In genomic region chr8:92359833-92360082, GRCm38 (mm10) we compare ENCODE assay signal across 9 mouse cellular contexts. TPM values are rescaled to one million over a fixed set of nuclear protein-coding genes. Genes with fewer than 3 reads are reported as not detected.
A peak's percentile ranks its signal among the peaks of the same experiment; 100 is the strongest.
DNase-seq lines count a peak whose midpoint lies in the region; ATAC-seq and TF ChIP-seq lines count a peak whose summit lies in the region.
"Had no signal": no experiment of that assay in that cellular context is flagged by ENCODE, and none has a peak within 500 bp of the region (broad histone marks: within the 10 kb centered on the region; RNA-seq: fewer than 3 reads in every experiment).

No protein-coding gene starts in this region.

- peak; percentile 76 to 79 for DNase-seq in cerebellum, postnatal 10 days
- DNase-seq in cerebellum, adult 11-12 months: no peak
- DNase-seq in 3134 (ENCODE audit: extremely low read depth, insufficient read length, low spot score): peak; percentile 76
- DNase-seq in limb, embryonic 10.5 days (ENCODE audit: low spot score): no peak
- DNase-seq in midbrain, postnatal 0 days (ENCODE audit: low spot score): peak; percentile 49
- no peak for DNase-seq in left cerebral cortex, postnatal 10 days (ENCODE audit: extremely low spot score in 1 of 2, low spot score in 2 of 2)
- DNase-seq in gastrocnemius, postnatal 36 days: no peak

- H3K27me3 ChIP-seq in forebrain, embryonic 12.5 days: peaks cover 83% of the 10 kb centered on the region
- peaks cover 88% of the 10 kb centered on the region for H3K27me3 ChIP-seq in limb, embryonic 10.5 days (ENCODE audit: low read depth, poor library complexity, severe bottlenecking)
- H3K27me3 ChIP-seq in midbrain, postnatal 0 days (ENCODE audit: insufficient read depth, low read length): peaks cover 10% of the 10 kb centered on the region; the same call in 1 of the 2 replicates

- peaks cover 61% of the 10 kb centered on the region for H3K4me1 ChIP-seq in forebrain, embryonic 12.5 days
- peaks cover 76% of the 10 kb centered on the region for H3K4me1 ChIP-seq in limb, embryonic 10.5 days
- peaks cover 4% of the 10 kb centered on the region for H3K4me1 ChIP-seq in midbrain, postnatal 0 days (ENCODE audit: insufficient read depth, low read length)

- H3K4me2 ChIP-seq in forebrain, embryonic 12.5 days: peak overlapping the region; percentile 78
- peak overlapping the region; percentile 71 for H3K4me2 ChIP-seq in midbrain, postnatal 0 days (ENCODE audit: low read depth, low read length, poor library complexity, severe bottlenecking)

- H3K9ac ChIP-seq in forebrain, embryonic 12.5 days: peak overlapping the region; percentile 63
- H3K9ac ChIP-seq in midbrain, postnatal 0 days (replicated peaks; ENCODE audit: low read length, poor library complexity, severe bottlenecking): peak overlapping the region; percentile 78

- intact Hi-C loops in left cerebral cortex, postnatal 10 days (cut with DNase I): loop anchor here (5.0 to 10.0 kb wide), 5 partner anchors 638 to 1167 kb away; no protein-coding TSS in a partner anchor
- intact Hi-C loops in gastrocnemius, postnatal 36 days (cut with DNase I): loop anchor here (5.0 to 10.0 kb wide), 4 partner anchors 255 to 977 kb away; partner anchors contain the start of gene Irx3

- H3K9me3 ChIP-seq in forebrain, embryonic 12.5 days: no peaks in the 10 kb centered on the region
- H3K9me3 ChIP-seq in limb, embryonic 10.5 days (replicated peaks): no peaks in the 10 kb centered on the region
- no peaks in the 10 kb centered on the region for H3K9me3 ChIP-seq in midbrain, postnatal 0 days (ENCODE audit: low read length)

- ATAC-seq in forebrain, embryonic 12.5 days (ENCODE audit: low FRiP score): no peak
- no peak for ATAC-seq in midbrain, postnatal 0 days (ENCODE audit: low FRiP score)

- no peaks in the 10 kb centered on the region for H3K36me3 ChIP-seq in forebrain, embryonic 12.5 days (replicated peaks)
- H3K36me3 ChIP-seq in limb, embryonic 10.5 days: peaks cover 8% of the 10 kb centered on the region; the same call in 1 of the 2 replicates
- no peaks in the 10 kb centered on the region for H3K36me3 ChIP-seq in midbrain, postnatal 0 days (ENCODE audit: insufficient read depth, low read length)

- no peak overlapping the region for H3K27ac ChIP-seq in forebrain, embryonic 12.5 days
- peak overlapping the region; percentile 87 for H3K27ac ChIP-seq in limb, embryonic 10.5 days
- H3K27ac ChIP-seq in midbrain, postnatal 0 days (ENCODE audit: low read depth, low read length): peak overlapping the region; percentile 87

- H3K4me3 ChIP-seq in forebrain, embryonic 12.5 days (replicated peaks): peak overlapping the region; percentile 61
- H3K4me3 ChIP-seq in limb, embryonic 10.5 days: peak overlapping the region; percentile 69
- peak overlapping the region; percentile 66 for H3K4me3 ChIP-seq in midbrain, postnatal 0 days (ENCODE audit: low read depth, low read length)

- peak; percentile 27 for TF ChIP-seq CTCF in midbrain, postnatal 0 days (IDR thresholded peaks at IDR 0.05)

- under 1% methylated on average over 21 of the region's 21 CpGs for WGBS in forebrain, embryonic 12.5 days
- WGBS in limb, embryonic 10.5 days: under 1% methylated on average over 21 of the region's 21 CpGs
- WGBS in midbrain, postnatal 0 days: 0% methylated on average over 17 of the region's 21 CpGs

RNA-seq across cellular contexts. Expression of gene Irx5, which starts 2.3 kb away (rescaled TPM):
- polyA plus RNA-seq in forebrain, embryonic 12.5 days (2016; fragmentation: Nextera tagmentation; extraction: Ambion mirVana): 7.5 TPM in 2 replicates
- 11.5 and 13.2 TPM in 2 replicates for polyA plus RNA-seq in limb, embryonic 10.5 days (2016; fragmentation: Nextera tagmentation; extraction: Ambion mirVana)
- total RNA-seq in midbrain, postnatal 0 days (2014; rRNA removed): 30.5 and 37.7 TPM in 2 replicates
- 14.1 and 16.1 TPM in 2 replicates for polyA plus RNA-seq in midbrain, postnatal 0 days (2015; fragmentation: Nextera tagmentation; extraction: Ambion mirVana)
- total RNA-seq in left cerebral cortex, postnatal 10 days (2021): not detected
- not detected for total RNA-seq in gastrocnemius, postnatal 36 days (2021)
- total RNA-seq: neutrophil, adult 5-6 weeks had no signal

Comparison
In these comparisons a context has a peak if more than half of its experiments do, and no peak if none do; other contexts are left out.
1. DNase-seq: peak in cerebellum, postnatal 10 days (2 of 2), 3134 (single experiment) and midbrain, postnatal 0 days (single experiment); none in cerebellum, adult 11-12 months (single experiment), limb, embryonic 10.5 days (single experiment), left cerebral cortex, postnatal 10 days (0 of 2) and gastrocnemius, postnatal 36 days (0 of 2).
2. RNA of gene Irx5, which starts 2.3 kb away (total RNA-seq): 30.5 to 37.7 TPM in midbrain, postnatal 0 days; not detected in left cerebral cortex, postnatal 10 days and not detected in gastrocnemius, postnatal 36 days; every median in the first group is over 10 times any median in the second.
3. Peak in every context shown above with its lines, with median percentiles within 50 percentile points of each other: H3K4me3 ChIP-seq.